Mouse (Mus musculus): ENCODE measurements at regions not wholly inside any gene's neighbourhood (a gene's known extent, or its start where the extent isn't known, plus 50 kb on each side); places are given as distances from the start of the nearest gene placed in this dataset.

DNA sequence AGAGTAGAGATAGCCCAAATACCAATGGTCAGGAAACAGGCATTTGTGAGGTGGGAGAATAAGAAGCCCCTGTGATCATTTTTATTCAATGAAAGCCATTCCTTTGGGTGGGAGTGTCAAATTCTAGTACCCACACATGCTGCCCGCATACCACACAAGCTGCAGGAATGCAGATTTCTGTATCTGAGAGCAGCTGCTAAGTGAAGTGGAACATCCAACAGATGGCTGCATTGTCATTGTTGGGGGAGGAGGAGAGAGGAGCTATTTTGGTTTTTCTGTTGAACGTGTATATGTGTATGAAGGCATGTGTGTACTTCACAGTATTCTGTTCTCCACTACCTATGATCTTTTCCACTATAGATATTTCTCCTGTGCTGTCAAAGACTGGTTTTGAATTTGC, 392.3 kb upstream of the Mef2c start:
- peak; percentile 42 to 80 for DNase-seq (ENCODE audit: low spot score in 2 of 2)

DNA sequence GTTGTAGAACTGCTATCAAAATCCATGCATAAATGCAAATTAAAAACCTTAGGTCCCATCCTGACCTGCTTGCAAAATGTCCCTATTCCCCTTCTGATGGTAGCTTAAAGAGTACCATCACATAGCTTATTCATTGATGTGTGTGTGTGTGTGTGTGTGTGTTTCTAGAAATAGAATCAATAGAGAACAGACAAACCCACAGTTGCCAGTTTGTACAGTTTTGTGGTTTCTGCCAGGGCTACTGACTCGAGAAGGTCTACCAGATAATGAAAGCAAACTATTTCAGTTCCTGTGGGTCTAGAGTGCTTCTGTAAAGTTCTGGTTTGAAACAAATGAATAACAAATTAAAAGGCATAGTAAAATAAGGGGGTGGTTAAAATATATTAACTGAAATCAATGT, 391.5 kb upstream of the Mef2c start:
- no peak for DNase-seq (ENCODE audit: low spot score in 2 of 2)

DNA sequence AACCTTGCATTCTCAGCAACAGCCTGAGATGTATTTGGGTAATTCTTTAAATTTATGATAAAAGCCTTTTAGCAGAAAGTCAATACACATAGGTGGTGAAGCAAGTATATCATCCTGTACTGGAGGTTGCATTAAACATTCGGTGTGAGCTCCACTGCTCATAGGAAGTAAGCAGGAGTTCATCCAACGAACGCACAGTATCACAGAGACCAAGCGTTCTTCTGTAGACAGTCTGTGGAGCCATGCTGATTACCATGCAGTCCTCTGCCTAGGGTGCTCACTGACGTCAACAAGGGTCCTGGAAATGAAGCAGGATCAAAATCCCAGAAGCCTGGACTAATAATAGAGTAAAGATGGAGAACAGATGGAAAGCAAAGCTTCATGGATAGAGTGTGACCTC, 391.1 kb upstream of the Mef2c start:
- no peak for DNase-seq (ENCODE audit: low spot score in 2 of 2)

- DNase-seq (ENCODE audit: low spot score in 2 of 2): no peak
Observed at GRCm38 (mm10) chr13:83113808-83114207, 390.0 kb upstream of the Mef2c start.

DNA sequence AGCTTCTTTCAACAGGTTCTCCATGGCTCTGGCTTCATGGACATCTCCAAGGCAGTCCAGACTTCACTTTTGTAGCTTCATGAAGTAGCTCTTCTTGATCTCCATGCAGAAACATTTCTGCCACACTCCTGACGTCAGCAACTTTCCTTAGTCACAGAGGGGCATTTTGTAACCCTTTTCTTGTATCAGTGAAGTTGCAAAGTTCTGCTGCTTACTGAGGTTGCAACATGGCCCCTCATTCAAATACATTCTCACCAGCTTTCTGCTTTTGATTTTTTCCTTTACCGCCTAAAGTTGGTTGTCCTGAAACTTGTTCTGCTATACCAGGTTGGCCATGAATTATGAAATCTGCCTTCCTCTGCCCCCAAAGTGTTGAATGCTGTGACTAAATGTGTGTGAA, 389.4 kb upstream of the Mef2c start:
- DNase-seq (ENCODE audit: low spot score in 2 of 2): no peak

DNA sequence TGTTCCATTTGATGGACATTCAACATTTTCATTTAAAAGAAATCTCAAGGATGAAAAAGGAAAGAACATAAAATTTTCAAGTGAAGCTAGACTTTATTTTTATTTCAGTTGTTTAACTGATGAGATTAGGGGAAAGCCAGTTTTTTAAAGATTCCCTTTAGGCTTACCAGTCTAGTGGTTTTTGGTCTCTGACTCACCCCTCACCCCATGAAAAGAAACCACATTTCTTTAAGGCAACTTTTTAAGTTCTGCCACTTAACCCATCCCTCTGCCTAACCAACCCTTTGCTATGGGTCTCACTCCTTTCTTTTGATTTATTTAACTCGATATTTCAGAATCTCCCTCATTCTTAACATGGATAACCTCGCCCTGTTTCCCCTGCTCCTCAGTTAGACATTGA, 388.1 kb upstream of the Mef2c start:
- DNase-seq (ENCODE audit: low spot score in 2 of 2): no peak

GRCm38 (mm10) chr13:83120343-83120742, 383.5 kb upstream of the Mef2c start:
- no peak for DNase-seq (ENCODE audit: low spot score in 2 of 2)

DNA sequence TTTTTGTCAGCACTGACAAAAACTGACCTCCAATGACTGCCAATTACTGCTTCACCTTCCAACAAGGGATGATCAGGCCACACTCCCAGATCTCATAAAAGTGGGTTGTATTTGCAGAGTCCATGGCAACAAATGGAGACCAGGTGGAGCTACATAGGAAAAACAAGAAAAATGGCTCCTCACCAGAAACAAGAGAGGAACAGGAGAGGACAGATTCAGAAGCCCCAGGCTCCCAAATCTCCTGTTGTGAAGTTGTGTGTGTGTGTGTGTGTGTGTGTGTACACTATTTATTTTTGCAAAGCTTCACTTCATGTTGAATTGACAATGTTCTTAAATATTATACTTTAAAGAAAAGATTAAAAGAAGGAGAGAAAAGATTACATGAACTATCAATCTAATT, 380.2 kb upstream of the Mef2c start:
- DNase-seq (ENCODE audit: low spot score in 2 of 2): no peak

DNA sequence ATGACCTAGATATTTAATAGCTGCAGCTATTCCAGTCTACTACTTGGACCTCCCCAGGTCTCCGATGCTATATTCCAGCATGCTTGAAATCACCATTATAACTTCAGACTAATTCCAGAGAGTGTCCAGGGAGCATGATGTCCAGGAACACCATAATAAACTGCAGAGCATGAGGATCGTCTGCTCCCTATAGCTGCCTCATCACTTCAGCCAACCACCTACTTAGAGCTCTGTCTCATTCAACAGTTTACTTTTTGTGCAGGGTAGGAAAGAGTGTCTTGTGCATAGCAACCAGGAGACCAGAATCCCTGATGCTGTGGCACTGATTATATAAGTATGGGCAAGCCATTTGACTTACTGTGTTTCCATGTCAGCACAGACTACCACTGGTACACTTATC, 379.2 kb upstream of the Mef2c start:
- no peak for DNase-seq (ENCODE audit: low spot score in 2 of 2)

DNA sequence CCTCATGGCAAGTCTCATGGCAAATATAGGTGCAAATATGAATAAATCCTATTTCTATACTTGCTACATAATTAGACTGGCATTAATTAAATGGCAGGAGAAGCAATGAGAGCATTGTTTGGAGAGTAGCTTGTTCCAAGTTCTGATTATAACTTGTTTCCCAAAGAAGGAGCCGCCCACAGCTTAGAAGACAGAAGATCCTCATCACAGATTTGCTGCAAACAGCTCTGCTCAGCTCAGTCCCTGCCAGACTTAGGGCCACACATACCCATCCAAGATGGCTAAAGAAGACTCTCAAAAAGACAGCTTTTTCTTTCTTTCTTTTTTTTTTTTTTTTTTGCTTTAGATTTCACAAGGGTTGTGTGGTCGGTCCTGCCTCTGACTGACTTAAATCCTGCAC, 377.4 kb upstream of the Mef2c start:
- peak; percentile 13 to 64 for DNase-seq (ENCODE audit: low spot score in 2 of 2)

DNA sequence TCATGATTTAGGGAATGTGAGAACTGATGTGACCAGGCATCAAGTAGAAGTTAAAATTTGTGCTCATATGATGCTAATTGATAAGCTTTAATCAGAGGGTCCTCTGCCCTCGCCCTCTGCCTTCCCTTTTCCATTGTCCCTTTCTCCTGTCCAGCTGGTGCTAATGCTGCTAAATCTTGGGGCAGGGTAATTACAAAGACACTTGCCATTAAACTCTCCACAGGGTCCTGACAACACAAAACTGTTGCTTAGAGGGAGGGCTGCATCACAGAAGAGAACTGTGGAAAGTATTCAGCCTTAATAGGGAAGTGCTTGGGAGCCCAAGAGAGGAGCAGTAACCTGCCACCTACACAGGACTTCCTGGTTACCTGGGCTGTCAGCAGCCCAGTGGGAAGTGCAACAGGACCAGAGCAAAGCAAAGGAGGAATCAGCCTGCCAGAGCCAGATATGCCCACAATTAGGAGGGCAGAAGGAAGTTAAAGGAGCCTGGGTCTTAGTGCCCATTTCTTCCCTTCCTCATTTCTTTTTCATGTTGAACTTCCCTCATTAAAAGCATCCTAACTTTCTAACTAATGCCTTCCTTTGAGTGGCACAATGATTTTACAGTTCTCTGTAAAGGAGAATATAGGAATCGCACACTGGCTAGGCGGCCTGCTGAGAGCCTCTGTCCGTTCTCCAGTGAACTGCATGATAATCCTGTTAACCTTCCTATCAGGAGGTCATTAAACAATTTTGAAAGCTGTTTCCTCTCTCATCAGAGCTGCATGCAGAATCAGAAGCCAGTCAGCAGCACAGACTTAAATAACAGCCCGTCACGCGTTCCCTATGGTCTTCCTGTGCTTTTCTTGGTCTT, 372.5 kb upstream of the Mef2c start:
- DNase-seq (ENCODE audit: low spot score in 2 of 2): no peak

- no peak for DNase-seq (ENCODE audit: low spot score in 2 of 2)
Observed at GRCm38 (mm10) chr13:83131982-83132354, 371.9 kb upstream of the Mef2c start.

- DNase-seq (ENCODE audit: low spot score in 2 of 2): no peak
Observed at GRCm38 (mm10) chr13:83132671-83133638, 370.9 kb upstream of the Mef2c start.

- DNase-seq (ENCODE audit: low spot score in 2 of 2): no peak
Observed at GRCm38 (mm10) chr13:83143316-83143715, 360.5 kb upstream of the Mef2c start.

- DNase-seq (ENCODE audit: low spot score in 2 of 2): no peak
Observed at GRCm38 (mm10) chr13:83154626-83155124, 349.2 kb upstream of the Mef2c start.

DNA sequence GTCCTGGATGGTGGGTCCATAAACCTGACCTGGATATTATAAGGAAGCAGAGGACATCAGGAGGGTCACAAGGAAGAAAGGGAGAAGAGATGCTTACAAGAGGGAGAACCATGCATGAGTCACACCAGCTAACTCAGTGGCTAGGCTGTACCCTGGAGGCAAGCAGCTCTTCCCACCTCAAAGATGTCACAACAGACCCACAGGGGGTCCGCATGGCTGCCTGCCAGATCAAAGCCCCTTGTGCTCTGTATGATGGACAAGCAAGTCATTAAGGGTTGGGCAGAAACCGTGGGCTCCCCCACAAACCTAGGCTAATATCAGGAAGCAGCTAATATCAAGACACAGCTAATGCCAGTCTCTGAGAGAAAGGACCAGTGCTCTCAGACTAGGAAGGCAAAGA, 343.9 kb upstream of the Mef2c start:
- DNase-seq (ENCODE audit: low spot score in 2 of 2): no peak

- peak; percentile 8 to 27 for DNase-seq (ENCODE audit: low spot score in 2 of 2)
Observed at GRCm38 (mm10) chr13:83162761-83163160, 341.1 kb upstream of the Mef2c start.

- no peak for DNase-seq (ENCODE audit: low spot score in 2 of 2)
Observed at GRCm38 (mm10) chr13:83175086-83175485, 328.7 kb upstream of the Mef2c start.

GRCm38 (mm10) chr13:83201931-83202671, 301.7 kb upstream of the Mef2c start:
- DNase-seq (ENCODE audit: low spot score in 2 of 2): no peak

DNA sequence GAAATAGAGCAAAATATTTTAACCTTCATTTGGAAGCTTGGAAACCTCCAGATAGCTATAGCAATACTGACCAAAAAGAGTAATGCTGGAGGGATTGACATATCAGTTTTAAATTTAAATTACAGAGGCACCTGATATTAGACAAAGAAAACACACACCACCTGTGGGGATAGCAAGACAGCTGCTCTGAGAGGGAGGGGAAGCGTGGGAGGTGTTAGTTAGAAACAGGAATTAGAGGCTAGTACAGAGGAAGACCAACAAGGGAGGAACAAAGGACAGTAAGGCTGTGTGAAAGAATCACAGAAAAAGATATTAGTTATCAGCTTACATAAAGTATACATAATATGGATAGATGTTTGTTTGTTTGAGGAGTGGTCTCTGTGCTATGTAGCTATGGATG, 297.2 kb upstream of the Mef2c start:
- DNase-seq (ENCODE audit: low spot score in 2 of 2): no peak

GRCm38 (mm10) chr13:83207513-83207912, 296.3 kb upstream of the Mef2c start:
- DNase-seq (ENCODE audit: low spot score in 2 of 2): no peak

GRCm38 (mm10) chr13:83208111-83208510, 295.7 kb upstream of the Mef2c start:
- DNase-seq (ENCODE audit: low spot score in 2 of 2): no peak

Data from left cerebral cortex, adult 9 months (tissue).